Mouse (Mus musculus) right cerebral cortex, postnatal 14 days (tissue): ENCODE results near the gene Tstd1.

Experiments used
- DNase-seq: peaks from one replicate; pipeline ENCODE4 v3.0.0; 2022

Tstd1 gene

DNA sequence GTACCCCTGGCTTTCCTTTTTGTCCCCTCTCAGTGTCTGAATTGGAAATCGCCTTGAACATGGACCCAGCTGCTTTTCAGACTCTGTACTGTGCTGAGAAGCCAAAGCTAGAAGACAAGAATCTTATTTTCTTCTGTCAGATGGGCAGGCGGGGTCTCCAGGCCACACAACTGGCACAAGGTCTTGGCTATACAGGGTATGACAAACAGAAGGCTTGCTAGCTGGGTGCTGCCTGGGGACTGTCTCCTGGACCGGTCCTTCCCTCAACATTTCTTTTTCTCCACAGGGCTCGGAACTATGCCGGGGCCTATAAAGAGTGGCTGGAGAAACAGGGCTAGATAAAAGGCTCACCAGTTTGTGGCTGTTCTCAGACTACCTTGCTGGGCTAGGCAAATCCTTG, 1.2 kb downstream of the Tstd1 start:
- DNase-seq, result no peak

DNA sequence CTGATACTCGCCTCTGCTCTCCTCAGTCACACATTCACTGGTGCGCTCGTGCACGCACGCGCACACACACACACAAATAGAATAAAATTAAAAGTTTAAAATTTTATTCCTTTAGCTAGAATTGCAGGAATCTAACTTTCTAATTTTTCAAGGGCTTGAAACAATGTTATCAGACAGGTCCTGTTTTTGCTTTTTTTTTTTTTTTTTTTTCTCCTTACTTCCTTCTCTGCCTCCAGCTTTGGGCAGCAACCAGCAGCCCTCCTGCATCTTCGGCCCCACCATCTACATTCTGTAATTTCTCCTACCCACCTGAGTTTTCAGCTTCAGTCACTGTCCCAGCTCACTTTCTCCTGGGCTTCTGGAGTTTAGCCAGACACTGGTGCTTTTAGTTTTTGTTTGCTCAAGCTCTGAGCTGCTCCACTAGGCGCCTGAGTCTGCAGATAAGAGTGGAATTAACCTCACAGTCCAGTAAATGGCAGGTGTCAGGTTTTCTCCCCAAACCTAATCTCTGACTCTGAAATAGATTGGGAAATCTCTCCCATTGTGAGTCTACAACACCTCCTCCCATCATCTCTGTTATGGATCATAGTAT, 3.9 kb downstream of the Tstd1 start:
- DNase-seq, result no peak

DNA sequence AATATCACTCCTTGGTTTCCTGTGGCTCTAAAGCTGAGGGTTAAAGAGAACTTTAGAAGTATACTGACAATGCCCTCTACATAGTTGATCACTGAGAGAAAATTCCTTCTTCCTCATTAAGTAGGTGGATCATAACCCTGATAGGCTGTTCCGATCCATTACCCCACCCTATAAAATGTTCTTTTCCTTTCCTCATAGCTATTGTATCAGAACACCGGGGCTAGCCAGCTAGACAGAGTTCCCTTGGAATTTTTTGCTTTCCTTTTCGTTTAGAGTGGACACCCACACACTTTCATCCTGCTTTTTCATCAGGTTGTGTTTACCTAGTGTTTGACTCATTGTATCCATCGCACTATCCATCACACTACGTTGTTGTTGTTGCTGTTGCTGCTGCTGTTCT, 6.0 kb downstream of the Tstd1 start:
- DNase-seq, result no peak

DNA sequence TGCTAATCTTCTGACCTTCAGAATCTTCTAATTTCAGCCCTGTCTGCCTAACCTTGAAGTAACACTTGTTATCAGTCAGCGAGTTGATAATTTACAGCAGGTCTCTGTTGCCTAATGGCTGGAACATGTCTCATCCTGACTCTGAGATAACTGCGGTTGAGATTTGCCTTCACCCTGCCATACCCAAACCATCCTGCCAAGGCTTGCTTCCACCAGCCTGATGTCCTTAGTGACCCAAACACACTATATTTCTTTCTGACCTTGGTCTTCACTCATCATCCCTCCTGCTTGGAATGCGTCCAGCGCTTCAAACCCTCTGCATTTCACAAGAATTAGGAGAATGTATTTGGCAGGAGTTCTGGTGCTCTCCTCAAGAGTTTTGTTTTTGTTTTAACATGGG, 6.5 kb downstream of the Tstd1 start:
- no peak for DNase-seq

DNA sequence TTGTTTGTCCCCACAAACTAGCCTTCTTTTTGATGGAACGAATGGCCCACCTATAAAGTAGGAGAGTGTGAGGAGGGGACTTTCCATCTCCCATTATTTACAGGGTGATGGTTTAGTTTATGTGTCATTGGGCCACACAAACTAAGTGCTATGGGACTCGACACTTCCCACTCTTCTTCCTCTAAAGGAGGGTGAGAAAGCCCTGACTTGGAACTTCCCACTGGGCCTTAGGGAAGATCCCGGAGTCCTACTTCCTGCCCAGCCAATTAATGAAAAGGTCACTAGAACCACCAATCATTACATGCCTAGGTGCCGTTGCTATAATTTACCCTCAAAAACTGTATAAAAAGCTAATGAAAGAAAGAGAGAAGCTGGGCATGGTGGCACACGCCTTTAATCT, 13.5 kb downstream of the Tstd1 start:
- no peak for DNase-seq

DNA sequence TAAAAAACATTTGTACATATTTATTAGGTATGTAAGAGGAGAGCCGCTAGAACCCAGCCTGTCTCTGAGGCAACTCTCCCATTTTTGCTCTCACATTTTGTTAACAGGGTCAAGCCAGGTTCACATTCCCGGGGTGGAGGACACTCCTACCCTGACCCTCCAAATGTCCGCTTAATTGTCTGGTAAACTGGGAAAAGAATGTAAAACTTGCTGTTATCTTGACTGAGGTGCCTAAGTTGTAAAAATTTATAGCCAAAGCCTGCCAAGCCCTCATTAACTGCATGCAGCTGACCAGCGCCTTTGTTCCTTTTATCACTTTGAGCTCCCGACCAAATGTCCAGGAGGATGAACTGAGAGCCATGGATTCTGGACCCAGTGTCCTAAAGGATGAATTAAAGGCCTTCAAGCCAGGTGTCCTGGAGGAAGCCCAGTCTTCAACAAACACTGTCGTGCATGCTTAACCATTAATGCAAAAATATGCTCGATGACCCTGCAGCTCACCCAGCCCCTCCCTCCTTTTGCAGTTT, 16.7 kb downstream of the Tstd1 start:
- no peak for DNase-seq

DNA sequence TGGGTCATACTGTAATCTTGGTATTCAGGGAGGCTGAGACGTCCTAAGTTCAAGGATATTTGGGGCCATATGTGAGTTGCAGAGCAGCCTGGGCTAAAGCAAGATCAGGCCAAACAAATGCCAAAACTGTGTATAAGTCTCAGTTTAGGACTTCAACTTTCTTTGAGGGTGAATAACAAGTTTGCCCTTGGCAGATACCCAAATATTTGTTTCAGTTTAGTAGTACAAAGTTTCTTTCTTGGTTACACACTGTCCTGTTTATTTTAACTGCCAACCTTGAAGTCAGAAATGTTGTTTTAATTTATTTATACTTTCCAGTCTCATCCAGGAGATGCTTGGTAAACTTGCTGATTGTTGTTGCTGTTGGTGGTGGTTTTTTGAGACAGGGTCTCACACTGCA, 17.3 kb downstream of the Tstd1 start:
- DNase-seq, result no peak

DNA sequence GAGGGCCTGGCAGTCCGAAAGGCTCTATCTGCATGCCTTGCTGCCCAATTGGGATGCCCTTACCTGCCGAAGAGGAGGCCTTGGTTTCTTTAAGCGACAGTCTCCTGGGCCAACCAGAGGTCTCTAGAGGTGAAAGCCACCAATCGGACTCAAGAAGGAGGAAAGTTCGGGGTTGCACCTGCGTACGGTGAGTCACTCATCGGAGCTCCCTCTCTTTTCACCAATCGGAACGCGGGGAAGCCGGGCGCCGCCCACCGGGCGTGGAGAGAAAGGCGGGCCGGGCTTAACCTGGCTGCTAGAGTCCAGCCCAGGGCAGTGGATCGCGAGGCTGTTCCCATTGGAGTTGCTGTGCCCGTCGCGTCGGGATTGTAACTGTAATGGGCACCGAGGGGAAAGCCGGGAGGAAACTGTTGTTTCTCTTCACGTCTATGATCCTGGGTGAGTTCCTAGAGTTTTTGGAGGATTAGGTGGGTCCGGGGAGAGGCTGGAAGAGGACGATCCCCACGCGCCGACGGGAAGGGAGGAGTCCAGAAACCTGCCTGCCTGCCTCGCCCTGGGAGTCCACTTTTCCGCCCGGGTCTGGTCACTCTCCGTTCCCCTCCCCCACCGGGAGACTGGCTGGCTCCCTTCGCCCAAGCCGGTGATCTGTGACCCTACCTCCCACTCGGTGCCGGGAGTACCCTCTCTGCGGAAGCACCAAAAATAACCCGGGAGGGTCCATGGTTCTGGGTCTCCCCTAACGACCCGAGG, 18.8 kb downstream of the Tstd1 start, which contains the start of gene F11r:
F11r (plus strand) TSS at position 272 of the 750 bp plus-strand sequence.
- DNase-seq, result no peak

DNA sequence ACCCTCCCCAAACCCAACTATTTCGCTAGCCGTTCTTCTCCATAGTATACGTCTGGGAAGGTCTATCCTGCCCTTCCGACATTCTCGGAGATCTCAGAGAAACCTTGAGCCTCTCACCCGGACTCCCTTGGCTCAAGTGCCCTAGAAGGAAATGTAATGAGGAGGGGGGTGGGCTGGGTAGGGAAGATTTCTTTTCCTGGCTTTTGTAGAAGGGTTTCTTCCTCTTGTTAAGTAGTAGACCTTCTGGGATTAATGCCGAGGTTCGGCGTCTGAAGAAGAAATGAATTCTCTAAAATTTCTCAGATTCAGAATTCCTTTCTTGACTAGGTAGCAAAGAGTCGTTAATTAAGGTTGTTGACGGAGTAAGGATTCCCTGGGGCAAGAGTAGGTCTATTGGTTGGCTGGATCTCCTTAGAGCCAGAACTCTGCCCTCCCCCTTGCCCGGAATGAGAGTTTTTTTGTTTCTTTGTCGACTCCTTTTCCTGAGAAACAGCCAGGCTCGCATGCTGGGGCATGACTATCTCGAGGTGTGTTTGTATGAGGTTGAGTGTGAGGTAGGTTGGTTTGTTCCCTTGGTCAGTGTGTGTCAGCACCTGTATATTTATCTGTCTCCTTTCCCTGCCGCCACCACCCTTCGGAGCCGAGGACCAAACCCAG, 19.5 kb downstream of the Tstd1 start:
- no peak for DNase-seq

DNA sequence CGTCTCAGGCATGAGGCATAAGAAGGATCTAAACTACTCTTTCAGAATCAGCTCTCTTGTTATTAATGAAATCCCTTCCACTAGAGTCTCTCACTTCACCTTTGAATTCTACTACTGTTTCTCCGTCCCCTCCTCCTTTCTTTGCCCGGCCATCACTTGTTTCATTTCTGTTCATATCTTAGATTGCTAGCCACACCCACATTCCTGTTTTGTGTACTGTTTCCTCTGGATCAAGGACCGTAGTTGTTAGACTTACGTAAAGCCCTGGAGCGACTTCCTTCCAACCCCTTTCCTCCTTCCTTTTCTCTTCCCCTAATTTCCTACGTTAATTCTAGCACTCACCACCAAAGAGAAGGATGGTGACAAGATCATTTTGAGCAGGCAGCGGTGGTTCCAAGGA, 20.4 kb downstream of the Tstd1 start:
- no peak for DNase-seq

DNA sequence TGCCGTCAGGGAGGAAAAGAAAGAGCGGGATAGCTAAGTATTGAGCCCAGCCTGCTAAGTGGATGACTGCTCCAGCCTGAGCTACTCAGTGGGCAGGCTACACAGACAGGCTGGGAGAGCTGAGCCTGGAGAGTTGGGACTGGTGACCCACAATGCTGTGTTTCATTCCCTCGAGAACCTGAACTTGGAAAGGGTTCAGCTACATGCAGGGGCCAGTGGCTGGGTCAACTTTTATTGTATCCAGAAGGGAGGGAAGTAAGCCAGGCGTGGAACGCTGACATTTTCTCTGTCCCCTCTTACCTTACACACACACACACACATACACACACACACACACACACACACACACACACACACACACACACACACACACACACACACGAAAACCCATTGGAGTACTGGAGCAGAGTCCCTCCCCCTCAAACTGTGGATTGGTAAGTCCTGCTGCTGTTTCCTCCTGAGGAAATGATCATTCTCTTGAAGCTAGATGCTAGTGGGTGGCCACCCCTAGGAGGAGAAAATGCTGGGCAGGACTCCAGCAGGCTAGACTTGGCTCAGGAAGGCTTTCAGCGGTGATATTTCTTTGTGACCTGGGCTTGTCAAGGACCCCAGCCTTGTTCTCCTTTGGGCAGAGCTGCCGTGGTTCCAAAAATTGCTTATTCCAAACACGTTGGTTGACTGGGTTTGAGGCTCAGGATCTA, 21.5 kb downstream of the Tstd1 start:
- no peak for DNase-seq

DNA sequence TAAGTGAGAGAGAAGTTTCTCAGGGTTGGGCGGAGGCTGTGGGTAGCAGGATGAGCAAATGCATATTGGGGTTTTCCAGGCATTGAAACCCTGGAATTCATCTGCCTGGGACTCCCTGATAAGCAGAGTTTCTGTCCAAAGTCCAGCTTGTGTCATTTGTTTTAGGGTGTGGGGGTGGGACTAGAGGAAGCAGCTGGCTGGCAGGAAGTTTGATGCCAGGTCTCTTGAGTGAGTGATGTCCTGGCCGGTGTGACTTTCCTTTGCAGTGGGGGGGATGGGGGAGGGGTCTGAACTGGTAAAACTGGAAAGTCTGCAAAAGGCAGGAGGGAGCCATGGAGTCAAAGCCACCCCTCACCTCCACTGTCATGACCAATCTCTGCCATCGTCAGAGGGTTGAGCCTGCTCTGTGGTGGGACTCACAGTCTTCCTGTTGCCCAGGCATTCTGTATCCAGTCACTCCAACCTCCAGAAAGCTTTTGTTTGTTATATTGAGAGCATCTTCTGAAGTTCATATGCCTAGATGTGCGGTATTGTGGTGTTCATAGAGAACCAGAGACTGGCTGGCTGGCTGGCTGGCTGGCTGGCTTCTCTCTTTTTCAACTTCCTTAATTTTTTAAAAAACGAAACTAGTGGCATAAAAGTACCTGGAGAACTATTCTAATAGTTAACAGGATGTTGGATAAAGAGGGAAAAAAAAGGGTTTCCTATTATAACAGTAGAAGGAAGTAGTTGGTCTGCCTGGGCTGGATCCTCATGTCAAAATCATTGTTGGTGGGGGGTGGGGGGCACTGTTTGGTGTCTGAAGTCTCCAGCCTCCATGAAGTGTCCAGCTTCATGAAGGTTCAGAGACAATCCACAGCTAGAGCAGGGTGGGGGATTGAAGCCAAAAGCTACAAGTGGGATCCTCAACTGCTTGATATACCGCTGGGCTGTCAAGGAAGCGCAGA, 23.1 kb downstream of the Tstd1 start:
- no peak for DNase-seq

DNA sequence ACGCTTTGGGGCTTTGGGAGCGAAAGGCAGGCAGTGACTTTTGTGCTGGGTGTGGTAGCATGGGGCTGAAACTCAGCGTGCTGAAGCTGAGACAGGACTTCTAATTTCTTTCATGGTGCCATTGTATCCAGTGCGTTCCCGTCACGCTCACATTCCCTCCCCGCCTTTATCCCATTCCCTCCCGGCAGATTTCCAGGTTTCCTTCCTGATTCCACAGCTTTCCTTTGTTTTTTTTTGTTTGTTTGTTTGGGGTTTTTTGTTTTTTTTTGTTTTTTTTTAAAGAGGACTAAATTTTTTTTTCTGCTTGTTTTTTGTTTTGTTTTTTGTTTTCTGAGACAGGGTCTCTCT, 23.7 kb downstream of the Tstd1 start:
- no peak for DNase-seq

DNA sequence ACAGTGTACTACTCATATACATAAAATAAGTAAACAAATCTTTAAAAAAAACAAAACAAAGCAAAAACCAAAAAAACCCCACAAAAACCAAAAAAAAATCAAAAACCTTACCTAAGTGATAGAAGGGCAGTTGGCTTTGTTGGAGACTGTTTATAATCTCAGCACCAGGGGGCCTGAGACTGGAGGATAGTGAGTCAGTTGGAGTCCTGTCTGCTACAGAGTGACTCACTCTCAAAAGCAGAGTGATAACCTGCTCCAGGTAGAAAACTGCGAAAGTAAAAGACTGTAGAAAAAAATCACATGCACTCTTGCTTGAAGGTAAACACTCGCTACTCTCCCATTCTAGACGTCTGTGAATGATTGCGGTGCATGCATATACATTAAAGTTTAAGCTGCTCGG, 26.4 kb downstream of the Tstd1 start:
- DNase-seq, result no peak

DNA sequence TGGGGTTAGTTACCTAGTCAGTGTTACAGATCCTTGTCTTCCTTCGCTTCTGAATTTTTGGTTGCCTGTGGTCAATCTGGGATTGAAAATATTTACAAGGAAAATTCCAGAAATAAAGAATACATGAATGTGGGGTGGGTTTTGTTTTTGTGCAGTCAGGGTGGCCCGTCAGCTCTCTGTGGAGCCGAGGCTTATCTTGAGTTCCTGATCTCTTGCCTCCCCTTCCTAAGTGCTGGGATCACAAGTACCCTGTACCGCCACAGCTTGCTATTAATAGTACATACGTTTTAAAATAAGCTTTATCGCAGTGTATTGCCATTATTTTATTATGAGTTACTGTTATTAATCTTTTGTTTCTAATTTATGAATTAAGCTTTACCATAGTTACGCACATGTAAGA, 28.2 kb downstream of the Tstd1 start:
- no peak for DNase-seq

DNA sequence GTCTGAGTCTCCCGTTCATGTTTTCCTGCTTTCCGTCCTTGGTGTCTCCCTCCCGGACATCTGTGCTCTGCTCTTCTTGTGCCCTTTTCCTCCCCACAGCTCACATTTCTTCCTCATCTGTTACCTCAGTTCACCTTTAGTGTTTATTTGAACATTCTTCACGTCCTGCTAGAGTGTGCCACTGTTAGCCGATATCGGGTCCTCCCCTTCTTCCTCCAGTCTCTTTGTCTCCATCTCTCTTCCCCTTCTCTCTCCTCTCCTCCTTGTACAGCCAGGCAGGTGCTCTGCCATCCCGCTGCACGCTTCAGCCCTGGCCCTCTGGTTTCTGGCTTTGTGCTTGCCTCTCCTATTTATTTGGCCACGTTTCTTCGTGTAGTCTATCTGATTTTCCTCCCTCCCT, 29.0 kb downstream of the Tstd1 start:
- DNase-seq, result no peak

DNA sequence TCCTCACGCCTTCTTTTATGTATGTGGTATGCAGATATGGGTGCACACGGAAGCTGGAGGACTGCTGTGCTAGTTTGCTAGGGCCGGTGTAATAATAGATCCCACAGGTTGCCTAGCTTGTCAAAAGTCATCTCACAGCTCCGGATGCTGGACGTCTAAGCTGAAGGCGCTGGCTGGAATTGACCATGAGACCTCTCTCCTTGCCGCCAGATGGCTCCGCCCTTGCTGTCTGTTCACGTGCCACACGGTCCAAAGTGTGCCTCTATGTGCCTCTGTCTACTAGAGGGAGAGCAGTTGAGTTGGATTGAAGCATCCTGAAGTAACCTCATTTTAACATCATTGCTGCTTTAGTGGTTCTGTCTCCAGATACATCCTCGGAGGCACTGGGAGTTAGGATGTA, 31.4 kb downstream of the Tstd1 start:
- no peak for DNase-seq

DNA sequence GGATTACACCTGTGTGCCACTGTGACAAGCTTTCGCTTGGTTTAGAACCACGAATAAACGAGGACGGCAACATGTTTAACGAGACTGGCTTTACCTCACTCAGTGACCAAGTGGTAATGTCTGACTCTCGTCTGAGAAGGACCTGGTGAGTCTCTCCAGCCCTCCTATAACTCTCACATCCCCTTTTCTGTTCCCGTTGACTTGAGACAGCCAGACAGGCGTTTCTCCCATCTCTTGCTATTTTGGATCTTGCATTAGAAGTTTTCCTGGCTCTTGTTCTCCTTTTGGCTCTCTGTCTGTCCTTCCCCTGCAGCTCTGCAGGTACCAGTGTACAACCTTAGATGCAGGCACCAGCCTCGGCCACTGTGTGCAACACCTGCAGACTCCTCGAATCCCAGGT, 32.3 kb downstream of the Tstd1 start:
- no peak for DNase-seq

DNA sequence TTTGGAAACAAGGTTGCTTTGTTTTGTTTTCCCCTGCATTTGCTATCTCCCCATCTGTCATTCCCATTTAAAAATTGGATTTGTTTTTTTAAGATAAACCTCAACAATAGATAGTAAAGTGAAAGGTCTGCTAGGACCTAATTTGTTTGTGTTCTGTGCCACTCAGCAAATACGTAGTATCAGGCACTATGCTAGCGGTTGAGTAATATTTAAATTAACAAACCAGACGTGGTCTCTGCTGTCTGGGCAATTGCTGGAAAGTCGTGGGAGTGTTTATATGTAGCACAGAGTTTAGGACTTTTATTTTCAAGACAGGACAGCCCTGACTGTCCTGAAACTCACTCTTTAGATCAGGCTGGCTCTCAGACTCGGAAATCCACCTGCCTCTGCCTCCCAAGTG, 33.9 kb downstream of the Tstd1 start:
- DNase-seq, result no peak

DNA sequence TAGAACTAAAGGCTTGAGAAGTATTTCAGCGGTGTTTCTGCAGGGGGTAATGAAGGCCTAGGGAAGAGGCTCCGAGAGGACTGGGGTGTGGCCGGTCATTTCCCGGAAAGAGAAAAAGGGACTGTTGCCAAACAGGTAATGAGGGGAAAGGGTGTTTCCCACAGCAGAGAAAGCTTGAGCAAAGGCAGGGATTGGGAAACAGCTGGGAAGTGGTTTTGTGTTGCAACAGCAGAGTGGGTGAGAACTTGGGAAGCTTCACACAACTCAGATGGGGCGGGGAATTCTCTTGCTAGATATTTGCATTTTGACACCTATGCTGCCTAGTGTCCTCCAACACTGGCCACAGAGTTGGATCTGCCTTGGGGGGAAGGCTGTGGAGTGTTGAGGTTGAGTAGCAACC, 34.3 kb downstream of the Tstd1 start:
- DNase-seq, result no peak

DNA sequence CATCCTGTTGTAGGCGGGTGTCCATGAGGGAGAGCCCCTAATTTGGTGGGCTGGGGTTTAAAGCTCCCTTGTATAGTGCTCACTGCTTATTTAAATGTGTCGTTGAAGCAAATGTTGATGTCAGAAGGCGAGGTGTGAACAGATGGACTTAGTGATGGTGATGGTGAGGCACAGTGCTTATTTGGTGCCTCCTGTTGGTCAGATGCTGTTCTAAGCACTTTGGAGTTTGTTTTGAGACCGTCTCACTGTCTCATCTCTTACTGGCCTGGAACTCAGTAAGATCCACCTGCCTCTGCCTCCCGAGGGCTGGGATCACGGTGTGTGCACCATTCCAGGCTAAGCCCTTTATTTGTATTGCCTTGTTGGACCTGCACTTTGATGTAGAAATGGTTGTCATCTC, 36.3 kb downstream of the Tstd1 start:
- no peak for DNase-seq

DNA sequence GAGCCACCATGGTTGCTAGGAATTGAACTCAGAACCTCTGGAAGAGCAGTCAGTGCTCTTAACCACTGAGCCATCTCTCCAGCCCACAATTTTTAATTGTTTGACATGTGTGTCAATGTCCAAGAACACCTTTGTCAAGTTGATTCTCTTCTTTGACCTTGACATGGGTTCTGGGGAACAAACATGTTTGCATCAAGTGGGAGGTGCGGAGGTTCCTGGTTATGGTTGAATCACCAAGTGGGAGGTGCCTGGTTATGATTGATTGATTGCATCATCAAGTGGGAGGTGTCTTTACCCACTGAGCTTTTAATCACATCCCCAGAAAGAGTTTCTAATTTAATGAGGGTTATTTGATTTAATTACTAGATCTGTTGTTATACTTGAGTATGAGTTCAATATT, 38.9 kb downstream of the Tstd1 start:
- no peak for DNase-seq

DNA sequence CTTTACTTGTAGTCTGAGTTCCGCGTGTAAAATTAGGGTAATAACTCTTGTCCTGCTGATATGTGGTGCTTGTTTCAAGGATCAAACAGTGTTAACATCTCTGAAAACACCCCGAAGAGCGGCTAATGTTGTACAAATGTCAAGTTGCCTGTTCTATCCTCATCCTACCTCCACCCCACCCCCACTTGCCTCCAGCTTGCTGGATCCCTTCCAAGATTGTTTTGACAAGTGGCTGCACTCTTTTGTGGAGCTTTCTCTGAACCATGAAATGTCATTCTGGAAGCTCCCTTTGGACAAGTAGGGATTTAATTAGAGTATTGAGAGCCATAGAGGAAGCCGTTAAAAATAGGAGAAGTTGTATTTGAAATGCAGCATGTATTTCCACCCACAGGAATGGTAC, 41.1 kb downstream of the Tstd1 start:
- no peak for DNase-seq
